Mouse (Mus musculus): ENCODE measurements around the gene Dock10. TPM values are rescaled to one million over a fixed set of nuclear protein-coding genes. Genes with fewer than 3 reads are reported as not detected.

Dock10 gene
- polyA plus RNA-seq, 1 experiment from 2014 or later: 5.0 TPM

GRCm38 (mm10) chr1:80721181-80721580 is 37.1 kb downstream of the Dock10 start:
- Histone ChIP-seq H3K27me3 (no peaks in the 10 kb centered on the region), H3K9me3 (no peaks in the 10 kb centered on the region), H3K27ac (replicated peaks) (no peak overlapping the region), H3K4me1 (replicated peaks) (no peaks in the 10 kb centered on the region), H3K9ac (no peak overlapping the region), H3K36me3 (no peaks in the 10 kb centered on the region), H3K4me2 (no peak overlapping the region), H3K4me3 (no peak overlapping the region)
- ATAC-seq (ENCODE audit: low read depth): no peak
- WGBS: 74% methylated on average over 2 of the region's 2 CpGs

GRCm38 (mm10) chr1:80720146-80720545 is 38.2 kb downstream of the Dock10 start:
- no peak for ATAC-seq (ENCODE audit: low read depth)
- Histone ChIP-seq H3K4me3 (no peak overlapping the region), H3K9ac (no peak overlapping the region), H3K36me3 (no peaks in the 10 kb centered on the region), H3K4me2 (no peak overlapping the region), H3K27ac (replicated peaks) (no peak overlapping the region), H3K9me3 (no peaks in the 10 kb centered on the region), H3K27me3 (no peaks in the 10 kb centered on the region), H3K4me1 (replicated peaks) (no peaks in the 10 kb centered on the region)

GRCm38 (mm10) chr1:80719436-80719835 is 38.9 kb downstream of the Dock10 start:
- WGBS: 91% methylated on average over 6 of the region's 6 CpGs
- no peak overlapping the region for H3K9ac ChIP-seq
- no peaks in the 10 kb centered on the region for H3K4me1 ChIP-seq (replicated peaks)
- no peak overlapping the region for H3K4me3 ChIP-seq
- H3K9me3 ChIP-seq: no peaks in the 10 kb centered on the region
- H3K27me3 ChIP-seq: no peaks in the 10 kb centered on the region
- ATAC-seq (ENCODE audit: low read depth): no peak
- H3K4me2 ChIP-seq: no peak overlapping the region
- H3K27ac ChIP-seq (replicated peaks): no peak overlapping the region
- no peaks in the 10 kb centered on the region for H3K36me3 ChIP-seq

GRCm38 (mm10) chr1:80718666-80719065 is 39.7 kb downstream of the Dock10 start:
- Histone ChIP-seq H3K4me1 (replicated peaks) (no peaks in the 10 kb centered on the region), H3K9ac (no peak overlapping the region), H3K4me2 (no peak overlapping the region), H3K27ac (replicated peaks) (no peak overlapping the region), H3K27me3 (no peaks in the 10 kb centered on the region), H3K36me3 (no peaks in the 10 kb centered on the region), H3K4me3 (no peak overlapping the region), H3K9me3 (no peaks in the 10 kb centered on the region)
- 85% methylated on average over 1 of the region's 1 CpGs for WGBS
- ATAC-seq (ENCODE audit: low read depth): no peak

- no peaks in the 10 kb centered on the region for H3K27me3 ChIP-seq
- no peaks in the 10 kb centered on the region for H3K9me3 ChIP-seq
- no peak overlapping the region for H3K4me2 ChIP-seq
- 84% methylated on average over 3 of the region's 3 CpGs for WGBS
- no peaks in the 10 kb centered on the region for H3K36me3 ChIP-seq
- H3K4me3 ChIP-seq: no peak overlapping the region
- no peak overlapping the region for H3K27ac ChIP-seq (replicated peaks)
- no peak for ATAC-seq (ENCODE audit: low read depth)
- no peaks in the 10 kb centered on the region for H3K4me1 ChIP-seq (replicated peaks)
- no peak overlapping the region for H3K9ac ChIP-seq
Observed at GRCm38 (mm10) chr1:80715917-80716316, 42.4 kb downstream of the Dock10 start.

- H3K27ac ChIP-seq (replicated peaks): no peak overlapping the region
- 78% methylated on average over 1 of the region's 1 CpGs for WGBS
- H3K4me3 ChIP-seq: no peak overlapping the region
- H3K4me2 ChIP-seq: no peak overlapping the region
- H3K4me1 ChIP-seq (replicated peaks): no peaks in the 10 kb centered on the region
- no peak for ATAC-seq (ENCODE audit: low read depth)
- H3K9me3 ChIP-seq: no peaks in the 10 kb centered on the region
- no peaks in the 10 kb centered on the region for H3K36me3 ChIP-seq
- H3K9ac ChIP-seq: no peak overlapping the region
- H3K27me3 ChIP-seq: no peaks in the 10 kb centered on the region
Observed at GRCm38 (mm10) chr1:80713920-80714319, 44.4 kb downstream of the Dock10 start.

GRCm38 (mm10) chr1:80710607-80711261 is 47.6 kb downstream of the Dock10 start:
- Histone ChIP-seq H3K9ac (no peak overlapping the region), H3K4me2 (no peak overlapping the region), H3K4me3 (no peak overlapping the region), H3K36me3 (no peaks in the 10 kb centered on the region), H3K4me1 (replicated peaks) (no peaks in the 10 kb centered on the region), H3K27me3 (no peaks in the 10 kb centered on the region), H3K27ac (replicated peaks) (no peak overlapping the region; the same call in 1 of the 2 replicates), H3K9me3 (no peaks in the 10 kb centered on the region)
- 65% methylated on average over 8 of the region's 8 CpGs for WGBS
- no peak for ATAC-seq (ENCODE audit: low read depth)

GRCm38 (mm10) chr1:80710097-80710541 is 48.2 kb downstream of the Dock10 start:
- ATAC-seq (ENCODE audit: low read depth): no peak
- Histone ChIP-seq H3K9me3 (no peaks in the 10 kb centered on the region), H3K4me2 (no peak overlapping the region; the same call in 1 of the 2 replicates), H3K36me3 (no peaks in the 10 kb centered on the region), H3K4me3 (no peak overlapping the region), H3K9ac (no peak overlapping the region), H3K4me1 (replicated peaks) (no peaks in the 10 kb centered on the region), H3K27me3 (no peaks in the 10 kb centered on the region), H3K27ac (replicated peaks) (0 out of 2 replicates have a peak overlapping the region, but pooled peaks have one; percentile 29)
- 74% methylated on average over 5 of the region's 5 CpGs for whole genome bisulfite sequencing

GRCm38 (mm10) chr1:80709299-80709698 is 49.0 kb downstream of the Dock10 start:
- Histone ChIP-seq H3K4me1 (replicated peaks) (no peaks in the 10 kb centered on the region), H3K9me3 (no peaks in the 10 kb centered on the region), H3K4me2 (peak overlapping the region; percentile 24; the same call in 1 of the 2 replicates), H3K36me3 (no peaks in the 10 kb centered on the region), H3K27ac (replicated peaks) (0 out of 2 replicates have a peak overlapping the region, but pooled peaks have one; percentile 2), H3K4me3 (peak overlapping the region; percentile 1; the same call in 1 of the 2 replicates), H3K9ac (no peak overlapping the region), H3K27me3 (no peaks in the 10 kb centered on the region)
- 77% methylated on average over 14 of the region's 14 CpGs for WGBS
- ATAC-seq (ENCODE audit: low read depth): no peak

GRCm38 (mm10) chr1:80703279-80703678 is 55.0 kb downstream of the Dock10 start:
- no peak overlapping the region for H3K4me2 ChIP-seq
- no peak overlapping the region for H3K9ac ChIP-seq
- no peak overlapping the region for H3K4me3 ChIP-seq
- no peaks in the 10 kb centered on the region for H3K9me3 ChIP-seq
- H3K4me1 ChIP-seq (replicated peaks): no peaks in the 10 kb centered on the region
- H3K27ac ChIP-seq (replicated peaks): no peak overlapping the region
- no peak for ATAC-seq (ENCODE audit: low read depth)
- no peaks in the 10 kb centered on the region for H3K36me3 ChIP-seq
- no peaks in the 10 kb centered on the region for H3K27me3 ChIP-seq
- WGBS: 100% methylated on average over 1 of the region's 1 CpGs

GRCm38 (mm10) chr1:80676004-80676673 is 82.2 kb downstream of the Dock10 start:
- no peak overlapping the region for H3K4me2 ChIP-seq
- no peak for ATAC-seq (ENCODE audit: low read depth)
- H3K27me3 ChIP-seq: no peaks in the 10 kb centered on the region
- no peak overlapping the region for H3K27ac ChIP-seq (replicated peaks)
- 75% methylated on average over 1 of the region's 1 CpGs for WGBS
- H3K36me3 ChIP-seq: no peaks in the 10 kb centered on the region
- no peak overlapping the region for H3K9ac ChIP-seq
- H3K4me1 ChIP-seq (replicated peaks): no peaks in the 10 kb centered on the region
- no peaks in the 10 kb centered on the region for H3K9me3 ChIP-seq
- H3K4me3 ChIP-seq: no peak overlapping the region

- no peaks in the 10 kb centered on the region for H3K36me3 ChIP-seq
- H3K27me3 ChIP-seq: no peaks in the 10 kb centered on the region
- WGBS: 92% methylated on average over 3 of the region's 3 CpGs
- H3K27ac ChIP-seq (replicated peaks): no peak overlapping the region
- no peaks in the 10 kb centered on the region for H3K9me3 ChIP-seq
- no peaks in the 10 kb centered on the region for H3K4me1 ChIP-seq (replicated peaks)
- no peak for ATAC-seq (ENCODE audit: low read depth)
- no peak overlapping the region for H3K9ac ChIP-seq
- no peak overlapping the region for H3K4me2 ChIP-seq
- no peak overlapping the region for H3K4me3 ChIP-seq
Observed at GRCm38 (mm10) chr1:80671730-80672129, 86.6 kb downstream of the Dock10 start.
